Mouse (Mus musculus) heart, adult 2 months (tissue): ENCODE measurements around the gene Wnt11. TPM values are rescaled to one million over a fixed set of nuclear protein-coding genes. Genes with fewer than 3 reads are reported as not detected.

Experiments used
- DNase-seq, 2 experiments: peaks; one replicate each; pipeline ENCODE4 v3.0.0; 2021
- H3K27ac ChIP-seq: fragments of 200-600 bp; 2 replicates; pipeline ENCODE4 v1.8.1; 2022
- H3K27me3 ChIP-seq: fragments of 200-500 bp; 2 replicates; pipeline ENCODE4 v1.6.1; 2012; ENCODE audit warnings: mild to moderate bottlenecking, low read length, inconsistent platforms, mixed read lengths; ENCODE audit not compliant: control insufficient read depth, insufficient read depth
- H3K36me3 ChIP-seq: fragments of 200-500 bp; 2 replicates; pipeline ENCODE4 v1.6.1; 2012; ENCODE audit warnings: low read length, inconsistent platforms; ENCODE audit not compliant: control insufficient read depth, insufficient read depth
- H3K4me1 ChIP-seq: fragments of 200-500 bp; 2 replicates; pipeline ENCODE4 v1.6.1; 2011; ENCODE audit warnings: low read length; ENCODE audit not compliant: control insufficient read depth, insufficient read depth
- H3K4me3 ChIP-seq: fragments of 200-600 bp; 2 replicates; pipeline ENCODE4 v1.8.1; 2022
- H3K79me2 ChIP-seq: fragments of 200-500 bp; replicated peaks from 2 replicates; pipeline ENCODE4 v1.6.1; 2012; ENCODE audit warnings: mild to moderate bottlenecking, inconsistent platforms, low read length, moderate library complexity, mixed read lengths; ENCODE audit not compliant: control insufficient read depth, insufficient read depth
- H3K9ac ChIP-seq: fragments of 200-500 bp; 2 replicates; pipeline ENCODE4 v1.6.1; 2012; ENCODE audit warnings: low read depth, mild to moderate bottlenecking, control low read depth, inconsistent platforms, low read length, mixed read lengths
- CTCF ChIP-seq: fragments of 200-600 bp; IDR thresholded peaks from 2 replicates; pipeline ENCODE4 v1.8.1; 2022; ENCODE audit warnings: antibody characterized with exemption, mild to moderate bottlenecking, moderate library complexity
- EP300 ChIP-seq: fragments of 200-500 bp; IDR thresholded peaks from 2 replicates; pipeline ENCODE4 v1.6.1; 2011; ENCODE audit warnings: low read depth, low read length, control low read depth; ENCODE audit not compliant: insufficient read depth
- POLR2A ChIP-seq: fragments of 200-500 bp; IDR thresholded peaks from 2 replicates; pipeline ENCODE4 v1.6.1; 2011; ENCODE audit warnings: mild to moderate bottlenecking, low read depth, low read length, control low read depth; ENCODE audit not compliant: insufficient read depth
- WGBS: fragments of 180-500 bp; shearing (Covaris S2); methylation state at CpG from one replicate; pipeline ENCODE4 v1.1.7; 2018; 5-methylcytosine and 5-hydroxymethylcytosine counted together
- intact Hi-C: fragments of 180-260 bp; cut with DNase I; formaldehyde crosslinking; loops from one replicate; pipeline ENCODE4 v1.15.1; 2025
- polyA plus RNA-seq: library from polyadenylated mRNA; depleted of rRNA; stranded (reverse); fragments of >200 nt; gene quantifications from 2 replicates; pipeline ENCODE4 v1.2.3, GENCODE M21; 2012
- total RNA-seq, 2 experiments: library from RNA; stranded (reverse); gene quantifications; 2 replicates each; pipeline ENCODE4 v1.2.3; 2021

Wnt11 gene
- total and polyA plus RNA-seq, 3 experiments: 4.8 to 9.0 (median 7.3) TPM

GRCm38 (mm10) chr7:98870791-98871190 is 35.9 kb downstream of the Wnt11 start:
- Histone ChIP-seq H3K27ac (no peak overlapping the region), H3K79me2 (no peaks in the 10 kb centered on the region), H3K27me3 (no peaks in the 10 kb centered on the region), H3K36me3 (no peaks in the 10 kb centered on the region), H3K4me3 (no peak overlapping the region), H3K4me1 (peaks cover 2% of the 10 kb centered on the region; the same call in 1 of the 2 replicates), H3K9ac (no peak overlapping the region)
- WGBS: 56% methylated on average over 12 of the region's 12 CpGs
- no peak for TF ChIP-seq CTCF
- TF ChIP-seq EP300: no peak
- no peak for TF ChIP-seq POLR2A
- intact Hi-C loops: no loop called here
- DNase-seq: no peak

GRCm38 (mm10) chr7:98871882-98872281 is 37.0 kb downstream of the Wnt11 start:
- Histone ChIP-seq H3K4me1 (peaks cover 2% of the 10 kb centered on the region; the same call in 1 of the 2 replicates), H3K27ac (no peak overlapping the region), H3K4me3 (no peak overlapping the region), H3K36me3 (no peaks in the 10 kb centered on the region), H3K27me3 (no peaks in the 10 kb centered on the region), H3K9ac (no peak overlapping the region), H3K79me2 (no peaks in the 10 kb centered on the region)
- WGBS: 49% methylated on average over 12 of the region's 12 CpGs
- DNase-seq: no peak
- no peak for TF ChIP-seq POLR2A
- TF ChIP-seq EP300: no peak
- TF ChIP-seq CTCF: no peak
- intact Hi-C loops: no loop called here

- H3K4me3 ChIP-seq: no peak overlapping the region
- no peak overlapping the region for H3K27ac ChIP-seq
- TF ChIP-seq POLR2A (no peak), EP300 (no peak), CTCF (no peak)
- no peaks in the 10 kb centered on the region for H3K36me3 ChIP-seq
- intact Hi-C loops: no loop called here
- no peaks in the 10 kb centered on the region for H3K79me2 ChIP-seq
- WGBS: 87% methylated on average over 12 of the region's 12 CpGs
- no peak overlapping the region for H3K9ac ChIP-seq
- H3K4me1 ChIP-seq: peaks cover 2% of the 10 kb centered on the region; the same call in 1 of the 2 replicates
- DNase-seq: no peak
- H3K27me3 ChIP-seq: no peaks in the 10 kb centered on the region
Observed at GRCm38 (mm10) chr7:98873316-98873715, 38.4 kb downstream of the Wnt11 start.

GRCm38 (mm10) chr7:98874411-98874951 is 39.6 kb downstream of the Wnt11 start:
- WGBS: 40% methylated on average over 6 of the region's 6 CpGs
- TF ChIP-seq EP300 (no peak), POLR2A (no peak), CTCF (no peak)
- no peaks in the 10 kb centered on the region for H3K27me3 ChIP-seq
- H3K79me2 ChIP-seq: no peaks in the 10 kb centered on the region
- no peaks in the 10 kb centered on the region for H3K36me3 ChIP-seq
- no peak overlapping the region for H3K9ac ChIP-seq
- H3K4me3 ChIP-seq: no peak overlapping the region
- intact Hi-C loops: no loop called here
- no peak for DNase-seq
- H3K27ac ChIP-seq: no peak overlapping the region
- H3K4me1 ChIP-seq: peaks cover 2% of the 10 kb centered on the region; the same call in 1 of the 2 replicates

- Histone ChIP-seq H3K27ac (no peak overlapping the region), H3K9ac (no peak overlapping the region), H3K79me2 (no peaks in the 10 kb centered on the region), H3K27me3 (no peaks in the 10 kb centered on the region), H3K4me1 (peaks cover 2% of the 10 kb centered on the region; the same call in 1 of the 2 replicates), H3K4me3 (no peak overlapping the region), H3K36me3 (no peaks in the 10 kb centered on the region)
- intact Hi-C loops: no loop called here
- DNase-seq: no peak
- 33% methylated on average over 13 of the region's 13 CpGs for WGBS
- TF ChIP-seq POLR2A: no peak
- TF ChIP-seq EP300: no peak
- TF ChIP-seq CTCF: no peak
Observed at GRCm38 (mm10) chr7:98875390-98875990, 40.6 kb downstream of the Wnt11 start.

- H3K9ac ChIP-seq: no peak overlapping the region
- H3K27me3 ChIP-seq: no peaks in the 10 kb centered on the region
- WGBS: 38% methylated on average over 13 of the region's 13 CpGs
- DNase-seq: no peak
- peaks cover 2% of the 10 kb centered on the region; the same call in 1 of the 2 replicates for H3K4me1 ChIP-seq
- TF ChIP-seq EP300 (no peak), POLR2A (no peak), CTCF (no peak)
- intact Hi-C loops: no loop called here
- H3K36me3 ChIP-seq: no peaks in the 10 kb centered on the region
- no peak overlapping the region for H3K27ac ChIP-seq
- no peak overlapping the region for H3K4me3 ChIP-seq
- H3K79me2 ChIP-seq: no peaks in the 10 kb centered on the region
Observed at GRCm38 (mm10) chr7:98876119-98876518, 41.2 kb downstream of the Wnt11 start.
